Mouse (Mus musculus) limb, embryonic 14.5 days (tissue): ENCODE measurements around the gene Alox5ap. TPM values are rescaled to one million over a fixed set of nuclear protein-coding genes. Genes with fewer than 3 reads are reported as not detected.

ENCODE experiments used
- ATAC-seq: fragments of 200-750 bp; cut with Nextera tagmentation; 2 replicates; pipeline ENCODE4 v1.8.0; 2017; ENCODE audit warnings: low read depth, moderate number of reproducible peaks, moderate TSS enrichment; ENCODE audit not compliant: low FRiP score
- DNase-seq: peaks from one replicate; pipeline ENCODE4 v3.0.0-alpha.2; 2015; ENCODE audit warnings: low spot score
- H3K27ac ChIP-seq: fragments of 300-500 bp; sonication (generic); replicated peaks from 2 replicates; pipeline ENCODE4 v1.5.1; 2014; ENCODE audit warnings: low read depth, mild to moderate bottlenecking, low read length, moderate library complexity, mixed read lengths
- H3K27me3 ChIP-seq: fragments of 300-500 bp; sonication (generic); 2 replicates; pipeline ENCODE4 v1.6.1; 2014; ENCODE audit warnings: low read length, mixed read lengths; ENCODE audit not compliant: control insufficient read depth, insufficient read depth
- H3K36me3 ChIP-seq: fragments of 300-500 bp; sonication (generic); 2 replicates; pipeline ENCODE4 v1.6.1; 2014; ENCODE audit warnings: mild to moderate bottlenecking, low read length, moderate library complexity, mixed read lengths; ENCODE audit not compliant: control insufficient read depth, insufficient read depth
- H3K4me1 ChIP-seq: fragments of 300-500 bp; sonication (generic); 2 replicates; pipeline ENCODE4 v1.6.1; 2014; ENCODE audit warnings: antibody characterized with exemption, low read length, mixed read lengths; ENCODE audit not compliant: control insufficient read depth, insufficient read depth
- H3K4me2 ChIP-seq: fragments of 300-500 bp; sonication (generic); replicated peaks from 2 replicates; pipeline ENCODE4 v1.6.1; 2014; ENCODE audit warnings: low read depth, mild to moderate bottlenecking, low read length, moderate library complexity; ENCODE audit not compliant: severe bottlenecking
- H3K4me3 ChIP-seq: fragments of 300-500 bp; sonication (generic); replicated peaks from 2 replicates; pipeline ENCODE4 v1.5.1; 2014; ENCODE audit warnings: low read length
- H3K9ac ChIP-seq: fragments of 300-500 bp; sonication (generic); 2 replicates; pipeline ENCODE4 v1.6.1; 2014; ENCODE audit warnings: mild to moderate bottlenecking, low read depth, low read length, moderate library complexity; ENCODE audit not compliant: severe bottlenecking
- H3K9me3 ChIP-seq: fragments of 300-500 bp; sonication (generic); 2 replicates; pipeline ENCODE4 v1.6.1; 2016; ENCODE audit warnings: low read length; ENCODE audit not compliant: control insufficient read depth
- POLR2A ChIP-seq: fragments of 200-500 bp; IDR thresholded peaks from 2 replicates; pipeline ENCODE4 v1.8.0; 2012; ENCODE audit warnings: inconsistent platforms, mild to moderate bottlenecking, moderate library complexity, borderline replicate concordance; ENCODE audit not compliant: insufficient read depth, insufficient read length; ENCODE audit errors: extremely low read depth
- WGBS: fragments of 180-500 bp; shearing (Covaris S2); extraction: QIAGEN DNeasy Blood & Tissue Kit; methylation state at CpG from one replicate; pipeline ENCODE4 v1.1.7; 2014; 5-methylcytosine and 5-hydroxymethylcytosine counted together
- polyA plus RNA-seq, 2 experiments: library from polyadenylated mRNA; depleted of rRNA in 1 of 2; stranded (reverse) in 1 of 2; unstranded in 1 of 2; fragments of >200 nt; fragmentation: Nextera tagmentation in 1 of 2; extraction: Ambion mirVana in 1 of 2; gene quantifications; 2 replicates each; pipeline versions ENCODE4 v1.2.1 to v1.2.3; 2012 to 2014

Alox5ap gene
- polyA plus RNA-seq, 2 experiments = 18.6 to 18.7 TPM

- no peak for TF ChIP-seq POLR2A
- Histone ChIP-seq H3K36me3 (no peaks in the 10 kb centered on the region), H3K4me1 (no peaks in the 10 kb centered on the region), H3K4me3 (no peak overlapping the region), H3K9ac (no peak overlapping the region), H3K27me3 (no peaks in the 10 kb centered on the region), H3K27ac (no peak overlapping the region), H3K9me3 (no peaks in the 10 kb centered on the region), H3K4me2 (no peak overlapping the region)
- DNase-seq (no peak), ATAC-seq (no peak)
- WGBS = 90% methylated on average over 5 of the region's 5 CpGs
These were observed 26.7 kb downstream of the Alox5ap start for GRCm38 (mm10) chr5:149291266-149291665.

- no peak for ATAC-seq
- 72% methylated on average over 4 of the region's 4 CpGs for WGBS
- no peak overlapping the region for H3K27ac ChIP-seq
These were observed 28.5 kb downstream of the Alox5ap start for GRCm38 (mm10) chr5:149293071-149293470.

GRCm38 (mm10) chr5:149296808-149297207, 32.2 kb downstream of the Alox5ap start:
- Histone ChIP-seq H3K36me3 (no peaks in the 10 kb centered on the region), H3K4me1 (no peaks in the 10 kb centered on the region), H3K9ac (no peak overlapping the region), H3K4me2 (no peak overlapping the region), H3K27me3 (no peaks in the 10 kb centered on the region), H3K9me3 (no peaks in the 10 kb centered on the region), H3K4me3 (no peak overlapping the region), H3K27ac (no peak overlapping the region)
- ATAC-seq (no peak), DNase-seq (no peak)
- no peak for TF ChIP-seq POLR2A
- WGBS = 95% methylated on average over 6 of the region's 6 CpGs

More at GRCm38 (mm10) chr5:149293071-149293470, 28.5 kb downstream of the Alox5ap start:
- DNase-seq = no peak
- H3K36me3 ChIP-seq = no peaks in the 10 kb centered on the region
- TF ChIP-seq POLR2A = no peak
- no peaks in the 10 kb centered on the region for H3K9me3 ChIP-seq
- H3K9ac ChIP-seq = no peak overlapping the region
- H3K4me1 ChIP-seq = no peaks in the 10 kb centered on the region
- H3K4me3 ChIP-seq = no peak overlapping the region
- H3K27me3 ChIP-seq = no peaks in the 10 kb centered on the region
- H3K4me2 ChIP-seq = no peak overlapping the region

GRCm38 (mm10) chr5:149297464-149297863, 32.9 kb downstream of the Alox5ap start:
- H3K4me1 ChIP-seq = no peaks in the 10 kb centered on the region
- no peak for TF ChIP-seq POLR2A
- H3K9me3 ChIP-seq = no peaks in the 10 kb centered on the region
- DNase-seq (no peak), ATAC-seq (no peak)
- H3K4me3 ChIP-seq = no peak overlapping the region
- no peaks in the 10 kb centered on the region for H3K27me3 ChIP-seq
- no peaks in the 10 kb centered on the region for H3K36me3 ChIP-seq
- 65% methylated on average over 2 of the region's 2 CpGs for WGBS
- H3K4me2 ChIP-seq = no peak overlapping the region
- no peak overlapping the region for H3K27ac ChIP-seq
- no peak overlapping the region for H3K9ac ChIP-seq

GRCm38 (mm10) chr5:149298234-149298633, 33.7 kb downstream of the Alox5ap start:
- no peak overlapping the region for H3K9ac ChIP-seq
- no peak for TF ChIP-seq POLR2A
- H3K4me3 ChIP-seq = no peak overlapping the region
- no peaks in the 10 kb centered on the region for H3K36me3 ChIP-seq
- no peaks in the 10 kb centered on the region for H3K9me3 ChIP-seq
- no peak overlapping the region for H3K4me2 ChIP-seq
- DNase-seq = no peak
- WGBS = 65% methylated on average over 4 of the region's 4 CpGs
- H3K4me1 ChIP-seq = no peaks in the 10 kb centered on the region
- no peak for ATAC-seq
- H3K27ac ChIP-seq = no peak overlapping the region
- H3K27me3 ChIP-seq = no peaks in the 10 kb centered on the region
